Mouse (Mus musculus) kidney, adult 2 months (tissue): Measurements from ENCODE around the gene Tbc1d4. TPM values are rescaled to one million over a fixed set of nuclear protein-coding genes. Genes with fewer than 3 reads are reported as not detected.

Experiments
- DNase-seq: peaks from one replicate; pipeline ENCODE4 v3.0.0; 2021
- H3K27ac ChIP-seq: fragments of 200-500 bp; 2 replicates; pipeline ENCODE4 v1.5.1; 2012; ENCODE audit warnings: low read depth, low read length, control low read depth, inconsistent platforms; ENCODE audit not compliant: insufficient read depth
- H3K27me3 ChIP-seq: fragments of 200-500 bp; replicated peaks from 2 replicates; pipeline ENCODE4 v1.6.1; 2012; ENCODE audit warnings: mild to moderate bottlenecking, moderate library complexity, low read length, inconsistent platforms; ENCODE audit not compliant: control insufficient read depth, insufficient read depth
- H3K36me3 ChIP-seq: fragments of 200-500 bp; 2 replicates; pipeline ENCODE4 v1.6.1; 2012; ENCODE audit warnings: mild to moderate bottlenecking, moderate library complexity, low read length, inconsistent platforms; ENCODE audit not compliant: control insufficient read depth, insufficient read depth
- H3K4me1 ChIP-seq: fragments of 200-500 bp; 2 replicates; pipeline ENCODE4 v1.6.1; 2011; ENCODE audit warnings: low read length; ENCODE audit not compliant: control insufficient read depth, insufficient read depth
- H3K4me3 ChIP-seq: fragments of 200-500 bp; 2 replicates; pipeline ENCODE4 v1.5.1; 2011; ENCODE audit warnings: mild to moderate bottlenecking, low read depth, low read length, control low read depth; ENCODE audit not compliant: insufficient read depth
- CTCF ChIP-seq: fragments of 200-500 bp; conservative IDR thresholded peaks from 2 replicates; pipeline ENCODE4 v1.5.1; 2011; ENCODE audit warnings: low read depth, mild to moderate bottlenecking, control low read depth, low read length, moderate library complexity, mixed read lengths; ENCODE audit not compliant: insufficient read depth, insufficient read length
- POLR2A ChIP-seq: fragments of 200-500 bp; IDR thresholded peaks from one replicate; pipeline ENCODE4 v1.6.1; 2011; ENCODE audit warnings: low read depth, low read length, control low read depth
- WGBS: fragments of 180-500 bp; shearing (Covaris S2); methylation state at CpG from one replicate; pipeline ENCODE4 v1.1.7; 2018; 5-methylcytosine and 5-hydroxymethylcytosine counted together
- polyA plus RNA-seq: library from polyadenylated mRNA; depleted of rRNA; stranded (reverse); fragments of >200 nt; gene quantifications from 2 replicates; pipeline ENCODE4 v1.2.3, GENCODE M21; 2012; rRNA removed

The Tbc1d4 gene
- polyA plus RNA-seq: 7.4 and 8.9 TPM in 2 replicates

- Histone ChIP-seq H3K27ac (peak within 1 kb of the TSS; percentile 90), H3K36me3 (no peaks in the 10 kb centered on the region), H3K4me1 (no peaks in the 10 kb centered on the region), H3K27me3 (no peaks in the 10 kb centered on the region), H3K4me3 (peak within 1 kb of the TSS; percentile 86)
- peak; percentile 92 for DNase-seq
- WGBS: under 1% methylated on average over 62 of the region's 62 CpGs
- TF ChIP-seq CTCF (peak; percentile 63), POLR2A (peak; percentile 17)
Measured at GRCm38 (mm10) chr14:101608519-101609368, at the start of gene Tbc1d4. TSS of gene Tbc1d4 (minus strand) at chr14:101609191.

GRCm38 (mm10) chr14:101656307-101656706 is 47.3 kb upstream of the Tbc1d4 start:
- Histone ChIP-seq H3K36me3 (no peaks in the 10 kb centered on the region), H3K27ac (no peak overlapping the region), H3K4me3 (no peak overlapping the region), H3K27me3 (no peaks in the 10 kb centered on the region), H3K4me1 (peaks cover 3% of the 10 kb centered on the region; the same call in 1 of the 2 replicates)
- 87% methylated on average over 10 of the region's 10 CpGs for WGBS
- DNase-seq: no peak
- TF ChIP-seq CTCF (no peak), POLR2A (no peak)

GRCm38 (mm10) chr14:101654526-101654909 is 45.5 kb upstream of the Tbc1d4 start:
- under 1% methylated on average over 10 of the region's 10 CpGs for WGBS

DNA sequence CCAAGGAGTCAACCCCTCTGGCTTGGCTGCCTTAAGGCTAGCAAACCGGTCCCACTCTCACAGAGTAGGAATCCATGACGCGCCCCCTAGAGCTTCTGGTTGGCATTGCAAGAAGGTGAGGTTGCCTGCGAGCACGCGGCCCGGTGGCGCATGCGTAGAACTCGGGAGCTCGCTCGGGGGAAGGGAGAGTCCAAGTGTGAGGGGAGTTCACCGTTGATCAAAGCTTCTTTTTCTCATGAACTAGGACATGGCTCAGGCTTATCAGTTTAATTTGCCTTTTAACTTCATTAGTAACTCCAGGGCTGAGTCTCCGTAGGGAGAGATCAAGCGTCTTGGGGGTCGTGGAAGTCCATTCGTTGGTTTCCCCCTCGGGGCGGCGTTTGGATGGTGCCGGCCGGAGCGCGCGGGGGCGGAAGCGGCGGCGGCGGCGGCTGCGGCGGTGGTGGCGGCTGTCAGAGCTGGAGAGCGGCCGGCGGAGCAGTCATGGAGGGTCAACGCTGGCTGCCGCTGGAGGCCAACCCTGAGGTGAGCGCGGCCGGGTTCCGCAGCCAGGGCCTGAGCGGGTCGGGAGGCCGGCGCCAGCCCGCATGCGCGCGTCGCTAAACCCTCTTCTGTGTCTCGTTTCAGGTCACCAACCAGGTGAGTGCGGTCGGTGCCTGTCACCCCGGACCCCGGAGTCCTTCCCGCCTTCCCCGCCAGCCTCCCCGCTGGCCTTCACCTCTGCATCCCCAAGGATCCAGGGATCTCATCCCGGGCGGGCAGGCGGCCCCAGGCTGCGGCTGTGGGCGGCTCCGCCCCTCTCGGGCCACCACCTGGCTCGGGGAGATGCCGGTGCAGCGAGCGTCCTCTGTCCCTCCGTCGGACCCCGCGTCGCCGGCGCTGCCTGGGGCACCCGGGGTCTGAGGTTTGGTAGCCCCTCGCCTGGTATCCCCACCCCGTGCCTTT is 44.9 kb upstream of the Tbc1d4 start, which contains the start of gene Uchl3:
TSS of gene Uchl3 (plus strand) at position 387 of the 945 bp plus-strand sequence.
- 1% methylated on average over 81 of the region's 81 CpGs for WGBS

More at GRCm38 (mm10) chr14:101654526-101654909, 45.5 kb upstream of the Tbc1d4 start:
- TF ChIP-seq POLR2A (no peak), CTCF (no peak)
- DNase-seq: no peak
- peak overlapping the region; percentile 96 for H3K4me3 ChIP-seq
- H3K4me1 ChIP-seq: peaks cover 3% of the 10 kb centered on the region; the same call in 1 of the 2 replicates
- no peaks in the 10 kb centered on the region for H3K36me3 ChIP-seq
- no peak overlapping the region for H3K27ac ChIP-seq
- no peaks in the 10 kb centered on the region for H3K27me3 ChIP-seq

DNA sequence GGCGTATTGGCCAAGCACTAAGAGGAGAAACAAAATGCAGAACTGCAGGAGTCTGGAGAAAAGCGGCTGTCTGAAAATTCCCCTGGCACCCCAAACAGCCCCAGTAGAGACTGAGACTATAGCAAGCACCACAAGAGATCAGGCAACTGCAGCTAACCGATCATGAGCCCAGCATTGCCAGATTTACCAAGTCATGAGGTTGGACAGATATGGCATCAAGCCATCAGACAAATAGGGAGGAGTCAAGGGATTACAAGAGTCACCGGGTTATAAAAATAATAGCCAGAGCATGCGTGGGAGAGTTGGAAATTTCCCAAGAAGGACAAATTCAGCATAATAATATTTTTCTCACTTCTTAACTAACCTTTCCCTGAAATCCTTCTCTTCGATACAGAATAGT is 43.6 kb upstream of the Tbc1d4 start:
- H3K4me3 ChIP-seq: no peak overlapping the region
- peak; percentile 8 for DNase-seq

More for the DNA sequence above, 44.9 kb upstream of the Tbc1d4 start, which contains the start of gene Uchl3:
- peak within 1 kb of the TSS; percentile 89 for H3K27ac ChIP-seq
- DNase-seq: peak; percentile 96
- peak within 1 kb of the TSS; percentile 96 for H3K4me3 ChIP-seq
- TF ChIP-seq CTCF (peak; percentile 91), POLR2A (no peak)
- H3K36me3 ChIP-seq: no peaks in the 10 kb centered on the region
- H3K4me1 ChIP-seq: peaks cover 3% of the 10 kb centered on the region; the same call in 1 of the 2 replicates
- no peaks in the 10 kb centered on the region for H3K27me3 ChIP-seq

DNA sequence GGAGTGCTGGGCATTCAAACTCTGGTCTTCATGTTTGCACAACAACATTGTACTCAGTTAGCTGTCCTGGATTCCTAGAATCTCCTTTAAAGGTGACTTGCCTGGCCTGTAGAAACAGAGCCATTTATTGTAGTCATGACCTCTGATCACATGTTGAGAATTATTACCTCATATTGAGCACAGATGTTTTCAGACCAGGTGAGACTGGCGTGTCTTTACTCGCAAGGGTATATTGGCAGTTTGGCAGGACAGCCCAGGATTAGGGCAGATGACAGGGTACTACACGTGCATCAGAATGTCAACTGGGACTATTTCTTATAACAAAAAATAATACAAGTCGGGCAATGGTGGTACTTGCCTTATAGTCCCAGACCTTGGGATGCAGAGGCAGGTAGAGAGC is 41.6 kb upstream of the Tbc1d4 start:
- Histone ChIP-seq H3K27me3 (no peaks in the 10 kb centered on the region), H3K27ac (no peak overlapping the region), H3K4me1 (peaks cover 3% of the 10 kb centered on the region; the same call in 1 of the 2 replicates), H3K4me3 (no peak overlapping the region), H3K36me3 (no peaks in the 10 kb centered on the region)
- no peak for DNase-seq
- 87% methylated on average over 4 of the region's 4 CpGs for WGBS
- TF ChIP-seq CTCF (no peak), POLR2A (no peak)

More for the DNA sequence above, 43.6 kb upstream of the Tbc1d4 start:
- Histone ChIP-seq H3K27ac (no peak overlapping the region), H3K4me1 (peaks cover 3% of the 10 kb centered on the region; the same call in 1 of the 2 replicates), H3K27me3 (no peaks in the 10 kb centered on the region), H3K36me3 (no peaks in the 10 kb centered on the region)
- TF ChIP-seq CTCF (no peak), POLR2A (no peak)
- WGBS: 75% methylated on average over 6 of the region's 6 CpGs
